Mouse (Mus musculus) gastrocnemius, adult 2 months (tissue): Measurements from ENCODE around the gene Creb3l4. TPM values are rescaled to one million over a fixed set of nuclear protein-coding genes. Genes with fewer than 3 reads are reported as not detected.
"Not testable (repeated sequence)": the region's sequence is repeated elsewhere in the genome, so short reads cannot be mapped to it uniquely, and the experiment has no call there.

ENCODE experiments used
- DNase-seq: peaks from one replicate; pipeline ENCODE4 v3.0.0; 2022
- H3K27ac ChIP-seq: fragments of 200-600 bp; 2 replicates; pipeline ENCODE4 v1.8.1; 2022; ENCODE audit warnings: mild to moderate bottlenecking
- H3K4me3 ChIP-seq: fragments of 200-600 bp; 2 replicates; pipeline ENCODE4 v1.8.1; 2022; ENCODE audit warnings: mild to moderate bottlenecking, moderate library complexity
- CTCF ChIP-seq: fragments of 200-600 bp; IDR thresholded peaks from 2 replicates; pipeline ENCODE4 v1.8.1; 2022; ENCODE audit warnings: antibody characterized with exemption, mild to moderate bottlenecking, moderate library complexity
- intact Hi-C: fragments of 180-260 bp; cut with DNase I; formaldehyde crosslinking; loops from one replicate; pipeline ENCODE4 v1.15.1; 2025
- total RNA-seq, 2 experiments: library from RNA; stranded (reverse); gene quantifications; 2 replicates each; pipeline ENCODE4 v1.2.3; 2021

Gene Creb3l4
- total RNA-seq, 2 experiments from 2014 or later, result not detected

DNA sequence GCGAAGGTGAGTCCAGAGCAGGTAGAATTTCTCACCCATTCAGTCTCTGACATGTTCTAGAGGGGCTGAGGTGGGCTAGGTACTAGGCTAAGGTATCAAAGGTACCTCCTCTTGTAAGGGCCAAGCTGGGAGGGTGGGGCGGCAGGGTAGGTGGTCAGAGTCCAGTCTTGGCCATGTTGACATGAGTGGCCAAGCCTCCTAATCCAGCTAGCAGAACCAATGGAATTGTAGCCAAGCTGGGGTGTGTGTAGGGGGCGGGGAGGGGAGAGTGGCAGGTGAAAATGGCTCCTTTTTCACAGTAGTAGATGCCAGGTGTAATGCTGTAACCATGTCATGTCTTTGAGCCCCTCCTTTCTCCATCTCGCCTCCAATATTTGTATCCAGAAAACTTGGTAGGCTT is 15.2 kb upstream of the Creb3l4 start:
- peak; percentile 14 for DNase-seq
- TF ChIP-seq CTCF, result no peak
- no peak overlapping the region for H3K4me3 ChIP-seq
- H3K27ac ChIP-seq, result no peak overlapping the region
- intact Hi-C loops, result no loop called here

- intact Hi-C loops, result no loop called here
- Histone ChIP-seq H3K27ac (no peak overlapping the region), H3K4me3 (no peak overlapping the region)
- DNase-seq, result peak; percentile 42
- TF ChIP-seq CTCF, result no peak
These were observed 13.6 kb upstream of the Creb3l4 start for GRCm38 (mm10) chr3:90256731-90257530.

- DNase-seq, result peak; percentile 14
- H3K4me3 ChIP-seq, result no peak overlapping the region
- no peak for TF ChIP-seq CTCF
- no peak overlapping the region for H3K27ac ChIP-seq
- intact Hi-C loops, result no loop called here
These were observed 12.6 kb upstream of the Creb3l4 start for GRCm38 (mm10) chr3:90255784-90256353.

GRCm38 (mm10) chr3:90255194-90255565 is 11.9 kb upstream of the Creb3l4 start:
- Histone ChIP-seq H3K27ac (peak overlapping the region; percentile 96), H3K4me3 (peak overlapping the region; percentile 99)
- intact Hi-C loops, result no loop called here
- TF ChIP-seq CTCF, result no peak
- DNase-seq, result peak; percentile 2

DNA sequence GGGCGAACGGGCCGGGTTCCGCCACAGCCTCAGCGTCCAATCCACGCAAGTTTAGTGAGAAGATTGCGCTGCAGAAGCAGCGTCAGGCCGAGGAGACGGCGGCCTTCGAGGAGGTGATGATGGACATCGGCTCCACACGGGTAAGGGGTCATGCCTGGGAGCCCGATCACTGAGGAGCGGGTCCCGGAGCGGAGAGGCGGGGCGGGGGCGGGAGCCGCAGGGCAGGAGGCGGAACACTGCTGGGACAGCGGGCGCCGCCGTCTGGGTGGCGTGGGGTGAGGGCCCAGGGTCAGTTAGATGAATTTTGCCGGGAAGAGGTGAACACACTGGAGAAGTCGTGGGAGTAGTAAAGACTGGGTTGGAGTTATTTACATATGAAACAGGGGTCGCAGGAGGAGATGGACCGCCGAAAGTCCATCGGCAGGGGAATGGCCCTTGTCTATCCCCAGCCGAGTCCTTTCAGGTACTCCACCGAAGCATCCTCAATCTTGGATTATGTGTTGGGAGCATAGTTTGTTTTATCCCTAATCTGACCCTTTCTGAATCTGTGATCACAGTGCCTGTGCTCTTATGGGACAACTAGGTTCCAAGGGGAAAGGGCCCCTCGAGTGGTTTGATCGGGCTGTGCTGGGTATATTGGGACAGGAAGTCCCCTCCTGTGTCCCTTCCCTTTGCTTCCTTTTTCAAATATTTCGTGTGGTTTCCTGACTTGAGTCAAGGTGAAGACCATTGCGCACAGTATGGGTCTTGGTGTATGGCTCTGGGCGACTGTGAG is 11.3 kb upstream of the Creb3l4 start:
- intact Hi-C loops, result no loop called here
- peak; percentile 74 for DNase-seq
- no peak for TF ChIP-seq CTCF

DNA sequence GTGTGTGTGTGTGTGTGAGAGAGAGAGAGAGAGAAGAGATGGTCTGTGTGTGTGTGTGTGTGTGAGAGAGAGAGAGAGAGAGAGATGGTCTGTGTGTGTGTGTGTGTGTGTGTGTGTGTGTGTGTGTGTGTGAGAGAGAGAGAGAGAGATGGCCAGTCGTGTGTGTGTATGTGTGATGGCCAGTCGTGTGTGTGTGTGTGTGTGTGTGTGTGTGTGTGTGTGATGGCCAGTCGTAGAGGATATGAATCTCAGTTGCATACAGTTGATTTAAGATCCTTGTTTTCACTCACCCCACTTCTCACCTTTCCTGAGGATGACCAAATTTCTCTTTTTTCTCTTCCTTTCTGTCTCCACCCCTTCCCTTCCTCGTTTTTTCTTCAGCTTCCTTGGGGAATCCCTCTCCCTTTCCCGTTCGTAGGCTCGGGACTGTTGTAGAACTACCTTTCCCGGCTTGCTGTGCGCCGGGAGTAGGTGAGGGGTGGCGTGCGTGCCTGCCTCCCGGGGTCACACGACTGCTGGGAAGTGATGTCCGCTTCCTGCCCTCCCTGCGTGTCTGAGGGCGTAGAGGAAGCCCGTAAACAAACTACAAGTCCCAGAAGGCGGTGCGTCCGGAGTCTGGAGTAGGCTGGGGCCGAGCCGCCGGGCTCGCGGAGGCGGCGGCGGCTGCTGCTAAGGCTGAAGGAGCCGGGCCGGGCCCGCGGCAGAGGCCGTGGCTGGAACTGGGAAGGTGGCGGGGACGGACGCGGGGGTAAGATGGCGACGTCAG is 10.5 kb upstream of the Creb3l4 start, which contains the start of gene Crtc2:
Gene Crtc2 (plus strand): TSS at position 511 of the 766 bp plus-strand sequence.
- TF ChIP-seq CTCF, result no peak
- peak; percentile 97 for DNase-seq
- Histone ChIP-seq H3K27ac (peak within 1 kb of the TSS; percentile 96), H3K4me3 (peak within 1 kb of the TSS; percentile 99)
- intact Hi-C loops, result no loop called here

More for the DNA sequence above, 11.3 kb upstream of the Creb3l4 start:
- Histone ChIP-seq H3K4me3 (peak overlapping the region; percentile 99), H3K27ac (peak overlapping the region; percentile 96)

DNA sequence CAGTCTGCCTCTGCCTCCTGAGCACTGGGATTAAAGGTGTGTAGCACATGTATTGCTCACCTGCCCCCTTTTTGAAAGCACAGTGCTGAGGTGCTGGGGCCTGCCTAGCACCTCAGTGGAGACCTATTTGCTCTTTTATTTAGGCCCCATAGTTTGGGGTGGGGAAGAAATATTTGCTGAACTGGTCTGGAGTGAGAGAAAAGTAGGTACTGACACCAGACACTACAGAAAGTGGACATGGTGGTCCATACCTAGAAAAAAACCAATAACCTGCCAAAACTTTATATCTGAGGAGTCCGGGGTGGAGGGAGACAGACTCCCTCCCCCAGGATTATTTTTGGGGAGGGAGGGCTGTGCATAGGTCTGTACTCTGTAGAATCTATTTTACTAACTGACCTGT is 9.9 kb upstream of the Creb3l4 start:
- intact Hi-C loops, DNase-seq: not testable (repeated sequence)
- H3K27ac ChIP-seq, result peak overlapping the region; percentile 81
- peak overlapping the region; percentile 99 for H3K4me3 ChIP-seq

DNA sequence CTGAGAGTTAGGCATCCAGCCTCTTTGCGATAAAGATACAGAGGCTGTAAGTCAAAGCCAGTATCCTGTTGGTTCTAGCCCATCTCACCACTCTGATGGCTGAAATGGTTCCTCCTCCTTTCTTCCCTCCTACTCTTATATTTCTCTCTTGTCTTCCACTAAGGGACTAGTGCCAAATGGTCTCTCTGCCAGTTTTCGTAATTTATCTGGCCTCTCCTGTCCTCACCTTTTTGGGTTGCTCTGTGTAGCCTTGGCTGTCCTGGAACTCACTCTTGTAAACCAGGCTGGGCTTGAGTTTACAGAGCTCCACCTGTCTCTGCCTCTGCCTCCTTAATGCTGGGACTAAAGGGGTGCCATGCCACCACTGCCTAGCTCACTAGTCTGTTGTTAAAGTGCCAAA is 9.3 kb upstream of the Creb3l4 start:
- intact Hi-C loops, H3K4me3 ChIP-seq: not testable (repeated sequence)
- peak; percentile 18 for DNase-seq
- H3K27ac ChIP-seq, result peak overlapping the region; percentile 81

DNA sequence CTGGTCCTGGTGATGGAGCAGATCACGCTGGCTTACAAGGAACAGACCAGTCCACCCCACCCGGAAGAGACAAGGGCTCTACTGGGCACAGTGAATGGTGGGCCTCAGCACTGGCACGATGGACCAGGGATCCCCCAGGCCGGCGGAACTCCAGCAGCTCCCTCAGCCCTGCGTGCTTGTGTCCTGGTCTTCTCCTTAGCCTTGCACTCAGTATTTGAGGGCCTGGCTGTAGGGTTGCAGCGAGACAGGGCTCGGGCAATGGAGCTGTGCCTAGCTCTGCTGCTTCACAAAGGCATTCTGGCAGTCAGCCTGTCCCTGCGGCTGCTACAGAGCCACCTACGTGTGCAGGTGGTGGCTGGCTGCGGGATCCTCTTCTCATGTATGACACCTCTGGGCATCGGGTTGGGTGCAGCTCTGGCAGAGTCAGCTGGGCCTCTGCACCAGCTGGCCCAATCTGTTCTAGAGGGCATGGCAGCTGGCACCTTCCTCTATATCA is 8.5 kb upstream of the Creb3l4 start:
- intact Hi-C loops, result not testable (repeated sequence)
- DNase-seq, result peak; percentile 59
- Histone ChIP-seq H3K4me3 (peak overlapping the region; percentile 11; the same call in 1 of the 2 replicates), H3K27ac (peak overlapping the region; percentile 80)

DNA sequence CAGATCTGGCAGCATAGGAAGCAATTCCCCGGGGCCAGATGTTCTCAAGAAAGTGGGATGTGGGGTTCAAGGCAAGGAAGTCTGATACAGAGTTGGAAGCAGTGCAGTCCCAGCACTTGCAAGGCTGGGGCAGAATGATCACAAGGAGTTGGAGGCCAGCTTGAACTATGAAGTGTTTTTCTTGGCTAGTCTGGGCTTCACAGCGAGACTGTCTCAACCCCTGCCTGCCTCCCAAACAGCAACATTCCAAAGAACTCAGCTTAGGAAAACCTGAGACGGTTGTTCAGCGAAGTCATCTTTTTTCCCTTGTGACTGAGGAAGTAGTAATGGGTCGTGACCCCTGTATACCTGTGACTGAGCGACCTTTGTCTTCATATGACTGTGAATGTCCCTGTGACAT is 7.5 kb upstream of the Creb3l4 start:
- Histone ChIP-seq H3K27ac (peak overlapping the region; percentile 80; the same call in 1 of the 2 replicates), H3K4me3 (no peak overlapping the region)
- no peak for DNase-seq
- intact Hi-C loops, result no loop called here
- TF ChIP-seq CTCF, result no peak

- H3K4me3 ChIP-seq, result peak overlapping the region; percentile 84
- peak overlapping the region; percentile 99 for H3K27ac ChIP-seq
- peak; percentile 52 for DNase-seq
- no peak for TF ChIP-seq CTCF
- intact Hi-C loops, result no loop called here
These were observed 5.4 kb upstream of the Creb3l4 start for GRCm38 (mm10) chr3:90248746-90249100.
